In the genomic region with DNA sequence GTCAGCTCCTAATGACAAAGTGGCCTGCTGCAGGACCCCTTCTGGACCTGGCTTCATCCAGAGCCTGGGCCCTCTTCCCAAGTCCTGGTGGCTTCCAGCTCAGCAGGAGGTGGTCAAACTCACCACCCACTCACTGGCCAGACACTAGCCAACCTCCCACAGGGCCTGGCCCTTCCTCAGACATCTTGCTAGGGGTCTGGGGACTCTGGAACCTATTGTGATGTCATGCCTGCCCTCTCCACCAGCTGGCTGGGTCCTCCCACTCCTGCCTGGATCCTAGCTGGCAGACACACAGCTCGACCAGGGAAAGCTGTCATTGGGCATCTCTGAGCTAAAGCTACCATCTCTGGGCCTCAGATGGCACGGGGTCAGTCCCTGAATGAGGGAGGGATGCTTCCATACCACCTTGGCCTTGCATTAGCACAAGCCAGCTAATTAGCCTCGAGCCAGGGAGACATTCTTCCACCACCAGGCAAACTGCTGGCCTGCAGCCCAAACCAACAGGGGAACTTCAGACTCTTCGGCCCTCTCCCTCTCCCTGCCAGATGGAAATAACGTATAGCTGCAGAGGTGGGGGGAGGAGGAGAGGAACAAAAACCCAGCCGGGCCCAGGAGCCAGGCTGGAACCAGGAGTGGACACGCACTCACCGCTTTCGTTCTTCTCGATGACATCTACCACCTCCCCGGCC, we compare ENCODE assay signal across 9 mouse cellular contexts.
A peak's percentile ranks its signal among the peaks of the same experiment; 100 is the strongest.
DNase-seq lines count a peak whose midpoint lies in the region; ATAC-seq and TF ChIP-seq lines count a peak whose summit lies in the region.
"Had no signal": no experiment of that assay in that cellular context is flagged by ENCODE, and none has a peak within 500 bp of the region (broad histone marks: within the 10 kb centered on the region; RNA-seq: fewer than 3 reads in every experiment).

No protein-coding gene starts in this region.

- peak overlapping the region; percentile 78 for H3K4me3 ChIP-seq in gastrocnemius, adult 2 months
- H3K4me3 ChIP-seq in forebrain, embryonic 11.5 days (ENCODE audit: low read depth, low read length) = peak overlapping the region; percentile 32
- peak overlapping the region; percentile 18; the same call in 1 of the 2 replicates for H3K4me3 ChIP-seq in hindbrain, postnatal 0 days (ENCODE audit: low read length)

- H3K4me1 ChIP-seq in forebrain, embryonic 11.5 days (replicated peaks; ENCODE audit: control insufficient read depth, insufficient read depth, low read length) = peaks cover 19% of the 10 kb centered on the region
- H3K4me1 ChIP-seq in hindbrain, postnatal 0 days (ENCODE audit: insufficient read depth, low read length) = peaks cover 38% of the 10 kb centered on the region

- intact Hi-C loops in gastrocnemius, adult 2 months (cut with DNase I) = no loop called here

- 8% methylated on average over 11 of the region's 11 CpGs for WGBS in forebrain, embryonic 11.5 days
- 13% methylated on average over 11 of the region's 11 CpGs for WGBS in hindbrain, postnatal 0 days

- ATAC-seq in forebrain, embryonic 11.5 days (replicated peaks; ENCODE audit: low FRiP score) = peak; percentile 32; the same call in 1 of the 2 replicates
- ATAC-seq in hindbrain, postnatal 0 days = peak; percentile 58

- H3K27me3 ChIP-seq in forebrain, embryonic 11.5 days (ENCODE audit: control insufficient read depth, insufficient read depth, low read length) = no peaks in the 10 kb centered on the region
- H3K27me3 ChIP-seq in hindbrain, postnatal 0 days (ENCODE audit: insufficient read depth, low read length) = no peaks in the 10 kb centered on the region

- DNase-seq in gastrocnemius, adult 2 months = peak; percentile 39
- no peak for DNase-seq in gastrocnemius, adult 8-10 months (ENCODE audit: low spot score in 2 of 2)
- peak; percentile 29 for DNase-seq in MEL-GATA-1-ER (ENCODE audit: extremely low read depth, low read depth)
- peak; percentile 60 for DNase-seq in forebrain, embryonic 11.5 days (ENCODE audit: low spot score)
- DNase-seq in hindbrain, postnatal 0 days (ENCODE audit: low spot score) = peak; percentile 70
- DNase-seq in lung, postnatal 4 days = peak; percentile 56 to 69
- no peak for DNase-seq in thymus, postnatal 4 days
- no peak for DNase-seq in testis, postnatal 10 days (ENCODE audit: low spot score)

- H3K27ac ChIP-seq in gastrocnemius, adult 2 months = peak overlapping the region; percentile 96
- H3K27ac ChIP-seq in forebrain, embryonic 11.5 days (ENCODE audit: low read depth, low read length) = no peak overlapping the region
- peak overlapping the region; percentile 75 for H3K27ac ChIP-seq in hindbrain, postnatal 0 days

- no peaks in the 10 kb centered on the region for H3K9me3 ChIP-seq in forebrain, embryonic 11.5 days (ENCODE audit: control insufficient read depth, low read length)
- H3K9me3 ChIP-seq in hindbrain, postnatal 0 days (ENCODE audit: low read length) = no peaks in the 10 kb centered on the region
- H3K9me3 ChIP-seq: G1E had no signal

- H3K4me2 ChIP-seq in forebrain, embryonic 11.5 days (ENCODE audit: low read depth, low read length, severe bottlenecking) = peak overlapping the region; percentile 74
- H3K4me2 ChIP-seq in hindbrain, postnatal 0 days (ENCODE audit: low read depth, low read length) = peak overlapping the region; percentile 49

- TF ChIP-seq CTCF in gastrocnemius, adult 2 months (IDR thresholded peaks at IDR 0.05) = no peak
- 0 out of 2 replicates have a peak, but pooled peaks have one; percentile 1 for TF ChIP-seq CTCF in hindbrain, postnatal 0 days (IDR thresholded peaks at IDR 0.05; ENCODE audit: low read depth)

- H3K9ac ChIP-seq in forebrain, embryonic 11.5 days (ENCODE audit: low read length) = peak overlapping the region; percentile 72
- H3K9ac ChIP-seq in hindbrain, postnatal 0 days (replicated peaks; ENCODE audit: low read length) = peak overlapping the region; percentile 51; the same call in 1 of the 2 replicates

- H3K36me3 ChIP-seq in forebrain, embryonic 11.5 days (ENCODE audit: control insufficient read depth, insufficient read depth, low read length) = no peaks in the 10 kb centered on the region
- H3K36me3 ChIP-seq in hindbrain, postnatal 0 days (ENCODE audit: insufficient read depth, low read length) = no peaks in the 10 kb centered on the region
- H3K36me3 ChIP-seq: G1E had no signal

Comparison
In these comparisons a context has a peak if more than half of its experiments do, and no peak if none do; other contexts are left out.
1. DNase-seq: peak in gastrocnemius, adult 2 months (single experiment), MEL-GATA-1-ER (single experiment), forebrain, embryonic 11.5 days (single experiment), hindbrain, postnatal 0 days (single experiment) and lung, postnatal 4 days (2 of 2); none in gastrocnemius, adult 8-10 months (0 of 2), thymus, postnatal 4 days (single experiment) and testis, postnatal 10 days (single experiment).
2. H3K4me3 ChIP-seq: peak in every context shown above with its lines; median percentile 78 in gastrocnemius, adult 2 months; 32 in forebrain, embryonic 11.5 days; 18 in hindbrain, postnatal 0 days.